Comparison of ENCODE assay signal across 21 mouse cellular contexts in genomic region chr9:33903991-33904570, GRCm38 (mm10).
DNase-seq lines count a peak whose midpoint lies in the region; ATAC-seq and TF ChIP-seq lines count a peak whose summit lies in the region.
"Had no signal": no experiment of that assay in that cellular context is flagged by ENCODE, and none has a peak within 500 bp of the region (broad histone marks: within the 10 kb centered on the region; RNA-seq: fewer than 3 reads in every experiment).

No protein-coding gene starts in this region.

- TF ChIP-seq CTCF in brain, embryonic 14.5 days (IDR thresholded peaks at IDR 0.05; ENCODE audit: borderline replicate concordance, extremely low read depth, insufficient read depth, insufficient read length) = no peak

- DNase-seq in layer of hippocampus, adult 9-10 months (ENCODE audit: low spot score) = peak; percentile 9
- DNase-seq in layer of hippocampus, postnatal 10 days (ENCODE audit: low spot score in 2 of 2) = no peak
- peak; percentile 80 for DNase-seq in brain, embryonic 14.5 days (ENCODE audit: low read depth)
- peak; percentile 65 for DNase-seq in forebrain, embryonic 14.5 days (ENCODE audit: low spot score)
- DNase-seq in mesoderm, embryonic 11.5 days (ENCODE audit: low read depth, low spot score) = peak; percentile 12
- no peak for DNase-seq in thymus, postnatal 36 days
- DNase-seq in kidney, adult 9 months = no peak
- DNase-seq in embryo, embryonic 11 days = no peak
- DNase-seq: adrenal gland, postnatal 14 days; cerebellum, adult 9-11 months; gastrocnemius, postnatal 36 days; heart, postnatal 14 days; kidney, postnatal 10 days; lung, postnatal 14 days; right cerebral cortex, adult 18-20 months had no signal

- H3K9me3 ChIP-seq in forebrain, embryonic 14.5 days (replicated peaks; ENCODE audit: control insufficient read depth, low read length) = no peaks in the 10 kb centered on the region
- H3K9me3 ChIP-seq: heart, embryonic 10.5 days; limb, embryonic 13.5 days; liver, embryonic 15.5 days had no signal

- H3K27me3 ChIP-seq in forebrain, embryonic 14.5 days (replicated peaks; ENCODE audit: control insufficient read depth, insufficient read depth, low read length) = no peaks in the 10 kb centered on the region
- H3K27me3 ChIP-seq: limb, embryonic 13.5 days; liver, embryonic 15.5 days had no signal

- H3K4me1 ChIP-seq in forebrain, embryonic 14.5 days (ENCODE audit: control insufficient read depth, insufficient read depth, low read length) = peaks cover 13% of the 10 kb centered on the region
- H3K4me1 ChIP-seq: heart, embryonic 10.5 days; limb, embryonic 13.5 days; liver, embryonic 15.5 days had no signal

- 0 out of 2 replicates have a peak overlapping the region, but pooled peaks have one; percentile 3 for H3K27ac ChIP-seq in forebrain, embryonic 14.5 days (ENCODE audit: low read depth, low read length)
- H3K27ac ChIP-seq: heart, embryonic 10.5 days; left cerebral cortex, adult 2 months; limb, embryonic 13.5 days; liver, embryonic 15.5 days had no signal

- no peak overlapping the region for H3K4me3 ChIP-seq in forebrain, embryonic 14.5 days (ENCODE audit: low read depth, low read length)
- H3K4me3 ChIP-seq: heart, embryonic 10.5 days; left cerebral cortex, adult 2 months; limb, embryonic 13.5 days; liver, embryonic 15.5 days had no signal

- no peak overlapping the region for H3K4me2 ChIP-seq in forebrain, embryonic 14.5 days (ENCODE audit: low read length)
- H3K4me2 ChIP-seq: limb, embryonic 13.5 days; liver, embryonic 15.5 days had no signal

- WGBS in forebrain, embryonic 14.5 days = 7% methylated on average over 5 of the region's 5 CpGs

- TF ChIP-seq POLR2A in brain, embryonic 14.5 days (IDR thresholded peaks at IDR 0.05; ENCODE audit: borderline replicate concordance, extremely low read depth, insufficient read depth, insufficient read length, poor library complexity, severe bottlenecking) = no peak

- peak; percentile 72 for ATAC-seq in forebrain, embryonic 14.5 days
- ATAC-seq: CD4-positive, CD25-positive, alpha-beta regulatory T cell, adult 4 months; intestine, embryonic 16.5 days had no signal

- no peaks in the 10 kb centered on the region for H3K36me3 ChIP-seq in forebrain, embryonic 14.5 days (ENCODE audit: control insufficient read depth, insufficient read depth, low read length)
- H3K36me3 ChIP-seq: heart, embryonic 10.5 days; limb, embryonic 13.5 days; liver, embryonic 15.5 days had no signal

- H3K9ac ChIP-seq in forebrain, embryonic 14.5 days (ENCODE audit: low read length) = no peak overlapping the region
- H3K9ac ChIP-seq: limb, embryonic 13.5 days; liver, embryonic 15.5 days had no signal

Comparison
In these comparisons a context has a peak if more than half of its experiments do, and no peak if none do; other contexts are left out.
1. DNase-seq: peak in layer of hippocampus, adult 9-10 months (single experiment), brain, embryonic 14.5 days (single experiment), forebrain, embryonic 14.5 days (single experiment) and mesoderm, embryonic 11.5 days (single experiment); none in layer of hippocampus, postnatal 10 days (0 of 2), thymus, postnatal 36 days (0 of 2), kidney, adult 9 months (single experiment) and embryo, embryonic 11 days (single experiment).